Mouse (Mus musculus): ENCODE measurements around the gene Dnph1. TPM values are rescaled to one million over a fixed set of nuclear protein-coding genes. Genes with fewer than 3 reads are reported as not detected.

The Dnph1 gene
- polyA plus RNA-seq, 1 experiment from 2014 or later: 41.6 TPM

Other genes with a start within 250 kb of the Dnph1 start
- gene Polr1c, start 248.7 kb upstream of the Dnph1 start, polyA plus RNA-seq (2014; fragmentation: Nextera tagmentation; extraction: Ambion mirVana): 90.2 and 106 TPM in 2 replicates
- 97.5 and 102 TPM in 2 replicates for gene Yipf3, start 248.6 kb upstream of the Dnph1 start, polyA plus RNA-seq (2014; fragmentation: Nextera tagmentation; extraction: Ambion mirVana)
- 9.8 and 10.6 TPM in 2 replicates for gene Lrrc73, start 243.2 kb upstream of the Dnph1 start, polyA plus RNA-seq (2014; fragmentation: Nextera tagmentation; extraction: Ambion mirVana)
- 22.8 and 23.9 TPM in 2 replicates for gene Tjap1, start 213.7 kb upstream of the Dnph1 start, polyA plus RNA-seq (2014; fragmentation: Nextera tagmentation; extraction: Ambion mirVana)
- gene Dlk2, start 199.3 kb upstream of the Dnph1 start, polyA plus RNA-seq (2014; fragmentation: Nextera tagmentation; extraction: Ambion mirVana): 5.2 and 6.4 TPM in 2 replicates
- 4.3 and 6.7 TPM in 2 replicates for gene Abcc10, start 168.4 kb upstream of the Dnph1 start, polyA plus RNA-seq (2014; fragmentation: Nextera tagmentation; extraction: Ambion mirVana)
- 10.7 and 13.0 TPM in 2 replicates for gene Zfp318, start 113.0 kb upstream of the Dnph1 start, polyA plus RNA-seq (2014; fragmentation: Nextera tagmentation; extraction: Ambion mirVana)
- gene Crip3, start 67.8 kb upstream of the Dnph1 start, polyA plus RNA-seq (2014; fragmentation: Nextera tagmentation; extraction: Ambion mirVana): 0.93 and 1.2 TPM in 2 replicates
- not detected in 2 replicates for gene Slc22a7, start 58.3 kb upstream of the Dnph1 start, polyA plus RNA-seq (2014; fragmentation: Nextera tagmentation; extraction: Ambion mirVana)
- gene Ttbk1, start 9.0 kb upstream of the Dnph1 start, polyA plus RNA-seq (2014; fragmentation: Nextera tagmentation; extraction: Ambion mirVana): 3.8 and 4.8 TPM in 2 replicates
- 7.6 and 10.8 TPM in 2 replicates for gene Cul9, start 49.7 kb downstream of the Dnph1 start, polyA plus RNA-seq (2014; fragmentation: Nextera tagmentation; extraction: Ambion mirVana)
- gene Srf, start 59.5 kb downstream of the Dnph1 start, polyA plus RNA-seq (2014; fragmentation: Nextera tagmentation; extraction: Ambion mirVana): 4.6 and 4.7 TPM in 2 replicates
- gene Ptk7, start 132.8 kb downstream of the Dnph1 start, polyA plus RNA-seq (2014; fragmentation: Nextera tagmentation; extraction: Ambion mirVana): 15.3 and 19.0 TPM in 2 replicates
- gene Klc4, start 149.3 kb downstream of the Dnph1 start, polyA plus RNA-seq (2014; fragmentation: Nextera tagmentation; extraction: Ambion mirVana): 34.7 and 38.8 TPM in 2 replicates
- 83.3 and 108 TPM in 2 replicates for gene Mrpl2, start 149.5 kb downstream of the Dnph1 start, polyA plus RNA-seq (2014; fragmentation: Nextera tagmentation; extraction: Ambion mirVana)
- 28.3 and 30.2 TPM in 2 replicates for gene Cul7, start 153.6 kb downstream of the Dnph1 start, polyA plus RNA-seq (2014; fragmentation: Nextera tagmentation; extraction: Ambion mirVana)
- 30.1 and 31.4 TPM in 2 replicates for gene Rrp36, start 177.6 kb downstream of the Dnph1 start, polyA plus RNA-seq (2014; fragmentation: Nextera tagmentation; extraction: Ambion mirVana)
- gene Mea1, start 182.1 kb downstream of the Dnph1 start, polyA plus RNA-seq (2014; fragmentation: Nextera tagmentation; extraction: Ambion mirVana): 243 and 265 TPM in 2 replicates
- gene Klhdc3, start 184.2 kb downstream of the Dnph1 start, polyA plus RNA-seq (2014; fragmentation: Nextera tagmentation; extraction: Ambion mirVana): 147 and 164 TPM in 2 replicates
- gene Ppp2r5d, start 208.4 kb downstream of the Dnph1 start, polyA plus RNA-seq (2014; fragmentation: Nextera tagmentation; extraction: Ambion mirVana): 73.9 and 78.0 TPM in 2 replicates
- 16.9 and 17.6 TPM in 2 replicates for gene Pex6, start 214.8 kb downstream of the Dnph1 start, polyA plus RNA-seq (2014; fragmentation: Nextera tagmentation; extraction: Ambion mirVana)
- 0.58 and 0.79 TPM in 2 replicates for gene Gnmt, start 232.5 kb downstream of the Dnph1 start, polyA plus RNA-seq (2014; fragmentation: Nextera tagmentation; extraction: Ambion mirVana)

Data from forebrain, embryonic 14.5 days (tissue).